Mouse (Mus musculus): ENCODE data around the gene Camkk1. TPM values are rescaled to one million over a fixed set of nuclear protein-coding genes. Genes with fewer than 3 reads are reported as not detected.

Gene Camkk1
- total and polyA plus RNA-seq, 3 experiments: 0.63 to 1.7 (median 1.2) TPM

- 65% methylated on average over 4 of the region's 4 CpGs for WGBS
- no peak for TF ChIP-seq POLR2A (IDR thresholded peaks at IDR 0.05; ENCODE audit: insufficient read depth, low read depth, low read length)
- no peak for TF ChIP-seq CTCF (IDR thresholded peaks at IDR 0.05)
- TF ChIP-seq EP300 (IDR thresholded peaks at IDR 0.05; ENCODE audit: insufficient read depth, low read depth, low read length): no peak
- DNase-seq: no peak
- Histone ChIP-seq H3K27ac (no peak overlapping the region), H3K36me3 (ENCODE audit: control insufficient read depth, insufficient read depth, low read length) (no peaks in the 10 kb centered on the region), H3K9ac (ENCODE audit: low read depth, low read length) (no peak overlapping the region), H3K79me2 (replicated peaks; ENCODE audit: control insufficient read depth, insufficient read depth, low read length) (no peaks in the 10 kb centered on the region), H3K27me3 (ENCODE audit: control insufficient read depth, insufficient read depth, low read length) (no peaks in the 10 kb centered on the region), H3K4me3 (no peak overlapping the region), H3K4me1 (ENCODE audit: control insufficient read depth, insufficient read depth, low read length) (peaks cover 12% of the 10 kb centered on the region)
- intact Hi-C loops (cut with DNase I): no loop called here
Observed at GRCm38 (mm10) chr11:73023827-73024226, 5.0 kb downstream of the Camkk1 start.

- Histone ChIP-seq H3K27ac (no peak overlapping the region), H3K4me3 (no peak overlapping the region), H3K36me3 (ENCODE audit: control insufficient read depth, insufficient read depth, low read length) (no peaks in the 10 kb centered on the region), H3K9ac (ENCODE audit: low read depth, low read length) (no peak overlapping the region), H3K79me2 (replicated peaks; ENCODE audit: control insufficient read depth, insufficient read depth, low read length) (no peaks in the 10 kb centered on the region), H3K4me1 (ENCODE audit: control insufficient read depth, insufficient read depth, low read length) (peaks cover 12% of the 10 kb centered on the region), H3K27me3 (ENCODE audit: control insufficient read depth, insufficient read depth, low read length) (no peaks in the 10 kb centered on the region)
- TF ChIP-seq CTCF (IDR thresholded peaks at IDR 0.05) (no peak), POLR2A (IDR thresholded peaks at IDR 0.05; ENCODE audit: insufficient read depth, low read depth, low read length) (no peak), EP300 (IDR thresholded peaks at IDR 0.05; ENCODE audit: insufficient read depth, low read depth, low read length) (0 out of 2 replicates have a peak, but pooled peaks have one; percentile 29)
- intact Hi-C loops (cut with DNase I): no loop called here
- WGBS: 41% methylated on average over 7 of the region's 7 CpGs
- DNase-seq: peak in 1 of 2 experiments; percentile 67
Observed at GRCm38 (mm10) chr11:73024236-73024904, 5.6 kb downstream of the Camkk1 start.

- Histone ChIP-seq H3K9ac (ENCODE audit: low read depth, low read length) (no peak overlapping the region), H3K4me3 (no peak overlapping the region), H3K4me1 (ENCODE audit: control insufficient read depth, insufficient read depth, low read length) (peaks cover 12% of the 10 kb centered on the region), H3K27me3 (ENCODE audit: control insufficient read depth, insufficient read depth, low read length) (no peaks in the 10 kb centered on the region), H3K79me2 (replicated peaks; ENCODE audit: control insufficient read depth, insufficient read depth, low read length) (no peaks in the 10 kb centered on the region), H3K36me3 (ENCODE audit: control insufficient read depth, insufficient read depth, low read length) (no peaks in the 10 kb centered on the region), H3K27ac (no peak overlapping the region)
- intact Hi-C loops (cut with DNase I): no loop called here
- 70% methylated on average over 8 of the region's 8 CpGs for WGBS
- TF ChIP-seq POLR2A (IDR thresholded peaks at IDR 0.05; ENCODE audit: insufficient read depth, low read depth, low read length): no peak
- no peak for TF ChIP-seq EP300 (IDR thresholded peaks at IDR 0.05; ENCODE audit: insufficient read depth, low read depth, low read length)
- no peak for TF ChIP-seq CTCF (IDR thresholded peaks at IDR 0.05)
- no peak for DNase-seq
Observed at GRCm38 (mm10) chr11:73026961-73027360, 8.2 kb downstream of the Camkk1 start.

GRCm38 (mm10) chr11:73030821-73031498, 12.2 kb downstream of the Camkk1 start:
- 21% methylated on average over 20 of the region's 20 CpGs for WGBS
- Histone ChIP-seq H3K4me3 (peak overlapping the region; percentile 38), H3K4me1 (ENCODE audit: control insufficient read depth, insufficient read depth, low read length) (peaks cover 2% of the 10 kb centered on the region), H3K36me3 (ENCODE audit: control insufficient read depth, insufficient read depth, low read length) (no peaks in the 10 kb centered on the region), H3K27ac (peak overlapping the region; percentile 55; the same call in 1 of the 2 replicates), H3K9ac (ENCODE audit: low read depth, low read length) (peak overlapping the region; percentile 66), H3K79me2 (replicated peaks; ENCODE audit: control insufficient read depth, insufficient read depth, low read length) (no peaks in the 10 kb centered on the region), H3K27me3 (ENCODE audit: control insufficient read depth, insufficient read depth, low read length) (no peaks in the 10 kb centered on the region)
- DNase-seq: peak; percentile 84 to 90
- intact Hi-C loops (cut with DNase I): no loop called here
- TF ChIP-seq EP300 (IDR thresholded peaks at IDR 0.05; ENCODE audit: insufficient read depth, low read depth, low read length) (no peak), CTCF (IDR thresholded peaks at IDR 0.05) (peak; percentile 30)

- no peak overlapping the region for H3K4me3 ChIP-seq
- no peak overlapping the region for H3K27ac ChIP-seq
- H3K36me3 ChIP-seq (ENCODE audit: control insufficient read depth, insufficient read depth, low read length): no peaks in the 10 kb centered on the region
- H3K9ac ChIP-seq (ENCODE audit: low read depth, low read length): no peak overlapping the region
- intact Hi-C loops (cut with DNase I): no loop called here
- H3K79me2 ChIP-seq (replicated peaks; ENCODE audit: control insufficient read depth, insufficient read depth, low read length): no peaks in the 10 kb centered on the region
- peaks cover 2% of the 10 kb centered on the region for H3K4me1 ChIP-seq (ENCODE audit: control insufficient read depth, insufficient read depth, low read length)
- TF ChIP-seq EP300 (IDR thresholded peaks at IDR 0.05; ENCODE audit: insufficient read depth, low read depth, low read length) (no peak), CTCF (IDR thresholded peaks at IDR 0.05) (no peak), POLR2A (IDR thresholded peaks at IDR 0.05; ENCODE audit: insufficient read depth, low read depth, low read length) (no peak)
- WGBS: 80% methylated on average over 5 of the region's 5 CpGs
- H3K27me3 ChIP-seq (ENCODE audit: control insufficient read depth, insufficient read depth, low read length): no peaks in the 10 kb centered on the region
- DNase-seq: no peak
Observed at GRCm38 (mm10) chr11:73031536-73031935, 12.7 kb downstream of the Camkk1 start.

GRCm38 (mm10) chr11:73036077-73036476, 17.3 kb downstream of the Camkk1 start:
- intact Hi-C loops (cut with DNase I): no loop called here
- Histone ChIP-seq H3K36me3 (ENCODE audit: control insufficient read depth, insufficient read depth, low read length) (no peaks in the 10 kb centered on the region), H3K79me2 (replicated peaks; ENCODE audit: control insufficient read depth, insufficient read depth, low read length) (no peaks in the 10 kb centered on the region), H3K9ac (ENCODE audit: low read depth, low read length) (no peak overlapping the region), H3K27me3 (ENCODE audit: control insufficient read depth, insufficient read depth, low read length) (no peaks in the 10 kb centered on the region), H3K4me3 (no peak overlapping the region), H3K27ac (no peak overlapping the region), H3K4me1 (ENCODE audit: control insufficient read depth, insufficient read depth, low read length) (no peaks in the 10 kb centered on the region; the same call in 1 of the 2 replicates)
- DNase-seq: no peak
- 70% methylated on average over 7 of the region's 7 CpGs for WGBS
- no peak for TF ChIP-seq POLR2A (IDR thresholded peaks at IDR 0.05; ENCODE audit: insufficient read depth, low read depth, low read length)
- TF ChIP-seq CTCF (IDR thresholded peaks at IDR 0.05): no peak
- TF ChIP-seq EP300 (IDR thresholded peaks at IDR 0.05; ENCODE audit: insufficient read depth, low read depth, low read length): no peak

Measured in heart, adult 2 months (tissue).